Mouse (Mus musculus): ENCODE measurements around the gene Tmem243. TPM values are rescaled to one million over a fixed set of nuclear protein-coding genes. Genes with fewer than 3 reads are reported as not detected.

Gene Tmem243
- polyA plus RNA-seq (2016; fragmentation: Nextera tagmentation; extraction: Ambion mirVana) = 20.9 and 23.7 TPM in 2 replicates

GRCm38 (mm10) chr5:9100207-9100848, at the start of gene Tmem243:
Gene Tmem243, plus strand, starts transcription at chr5:9100668.
- Histone ChIP-seq H3K9me3 (replicated peaks) (no peaks in the 10 kb centered on the region), H3K4me3 (peak within 1 kb of the TSS; percentile 87), H3K27ac (peak within 1 kb of the TSS; percentile 92), H3K36me3 (no peaks in the 10 kb centered on the region), H3K4me1 (peaks cover 9% of the 10 kb centered on the region), H3K27me3 (ENCODE audit: low read depth, poor library complexity, severe bottlenecking) (peaks cover 11% of the 10 kb centered on the region)
- WGBS = under 1% methylated on average over 59 of the region's 59 CpGs
- DNase-seq (ENCODE audit: low spot score) = peak; percentile 93

GRCm38 (mm10) chr5:9056020-9056660, 44.3 kb upstream of the Tmem243 start:
- Histone ChIP-seq H3K27ac (no peak overlapping the region), H3K27me3 (ENCODE audit: low read depth, poor library complexity, severe bottlenecking) (no peaks in the 10 kb centered on the region), H3K4me3 (no peak overlapping the region), H3K4me1 (no peaks in the 10 kb centered on the region), H3K36me3 (no peaks in the 10 kb centered on the region), H3K9me3 (replicated peaks) (no peaks in the 10 kb centered on the region)
- 40% methylated on average over 3 of the region's 3 CpGs for WGBS
- peak; percentile 46 for DNase-seq (ENCODE audit: low spot score)

- WGBS = 86% methylated on average over 5 of the region's 5 CpGs
- H3K36me3 ChIP-seq = no peaks in the 10 kb centered on the region
- no peaks in the 10 kb centered on the region for H3K9me3 ChIP-seq (replicated peaks)
- no peak overlapping the region for H3K27ac ChIP-seq
- no peak for DNase-seq (ENCODE audit: low spot score)
- no peak overlapping the region for H3K4me3 ChIP-seq
- no peaks in the 10 kb centered on the region for H3K4me1 ChIP-seq
- no peaks in the 10 kb centered on the region for H3K27me3 ChIP-seq (ENCODE audit: low read depth, poor library complexity, severe bottlenecking)
Observed at GRCm38 (mm10) chr5:9057277-9057879, 43.1 kb upstream of the Tmem243 start.

- WGBS = 83% methylated on average over 6 of the region's 6 CpGs
- H3K4me1 ChIP-seq = no peaks in the 10 kb centered on the region
Observed at GRCm38 (mm10) chr5:9059303-9060023, 41.0 kb upstream of the Tmem243 start.

GRCm38 (mm10) chr5:9060228-9060627, 40.2 kb upstream of the Tmem243 start:
- no peaks in the 10 kb centered on the region for H3K27me3 ChIP-seq (ENCODE audit: low read depth, poor library complexity, severe bottlenecking)
- WGBS = 94% methylated on average over 14 of the region's 14 CpGs
- no peak overlapping the region for H3K4me3 ChIP-seq
- no peaks in the 10 kb centered on the region for H3K9me3 ChIP-seq (replicated peaks)
- H3K4me1 ChIP-seq = no peaks in the 10 kb centered on the region
- no peaks in the 10 kb centered on the region for H3K36me3 ChIP-seq
- H3K27ac ChIP-seq = no peak overlapping the region
- DNase-seq (ENCODE audit: low spot score) = no peak

More at GRCm38 (mm10) chr5:9059303-9060023, 41.0 kb upstream of the Tmem243 start:
- no peak overlapping the region for H3K4me3 ChIP-seq
- no peaks in the 10 kb centered on the region for H3K9me3 ChIP-seq (replicated peaks)
- H3K27ac ChIP-seq = no peak overlapping the region
- no peak for DNase-seq (ENCODE audit: low spot score)
- H3K27me3 ChIP-seq (ENCODE audit: low read depth, poor library complexity, severe bottlenecking) = no peaks in the 10 kb centered on the region
- no peaks in the 10 kb centered on the region for H3K36me3 ChIP-seq

- DNase-seq (ENCODE audit: low spot score) = no peak
- Histone ChIP-seq H3K4me3 (no peak overlapping the region), H3K9me3 (replicated peaks) (no peaks in the 10 kb centered on the region), H3K36me3 (no peaks in the 10 kb centered on the region), H3K27ac (no peak overlapping the region), H3K4me1 (no peaks in the 10 kb centered on the region), H3K27me3 (ENCODE audit: low read depth, poor library complexity, severe bottlenecking) (no peaks in the 10 kb centered on the region)
- 100% methylated on average over 1 of the region's 1 CpGs for WGBS
Observed at GRCm38 (mm10) chr5:9064217-9064616, 36.3 kb upstream of the Tmem243 start.

- Histone ChIP-seq H3K4me1 (no peaks in the 10 kb centered on the region), H3K27me3 (ENCODE audit: low read depth, poor library complexity, severe bottlenecking) (no peaks in the 10 kb centered on the region), H3K36me3 (no peaks in the 10 kb centered on the region), H3K9me3 (replicated peaks) (no peaks in the 10 kb centered on the region), H3K4me3 (no peak overlapping the region), H3K27ac (no peak overlapping the region)
- 89% methylated on average over 2 of the region's 2 CpGs for WGBS
- no peak for DNase-seq (ENCODE audit: low spot score)
Observed at GRCm38 (mm10) chr5:9068886-9069285, 31.6 kb upstream of the Tmem243 start.

GRCm38 (mm10) chr5:9069599-9070209, 30.8 kb upstream of the Tmem243 start:
- Histone ChIP-seq H3K9me3 (replicated peaks) (no peaks in the 10 kb centered on the region), H3K36me3 (no peaks in the 10 kb centered on the region), H3K27ac (no peak overlapping the region), H3K27me3 (ENCODE audit: low read depth, poor library complexity, severe bottlenecking) (no peaks in the 10 kb centered on the region), H3K4me1 (no peaks in the 10 kb centered on the region), H3K4me3 (no peak overlapping the region)
- no peak for DNase-seq (ENCODE audit: low spot score)
- 72% methylated on average over 6 of the region's 6 CpGs for WGBS

GRCm38 (mm10) chr5:9071360-9071759, 29.1 kb upstream of the Tmem243 start:
- no peaks in the 10 kb centered on the region for H3K9me3 ChIP-seq (replicated peaks)
- no peaks in the 10 kb centered on the region for H3K36me3 ChIP-seq
- no peaks in the 10 kb centered on the region for H3K27me3 ChIP-seq (ENCODE audit: low read depth, poor library complexity, severe bottlenecking)
- H3K27ac ChIP-seq = no peak overlapping the region
- DNase-seq (ENCODE audit: low spot score) = no peak
- H3K4me3 ChIP-seq = no peak overlapping the region
- 91% methylated on average over 3 of the region's 3 CpGs for WGBS
- H3K4me1 ChIP-seq = no peaks in the 10 kb centered on the region

- 62% methylated on average over 5 of the region's 5 CpGs for WGBS
- no peak for DNase-seq (ENCODE audit: low spot score)
- Histone ChIP-seq H3K9me3 (replicated peaks) (no peaks in the 10 kb centered on the region), H3K27me3 (ENCODE audit: low read depth, poor library complexity, severe bottlenecking) (no peaks in the 10 kb centered on the region), H3K36me3 (no peaks in the 10 kb centered on the region), H3K4me1 (no peaks in the 10 kb centered on the region), H3K4me3 (no peak overlapping the region), H3K27ac (no peak overlapping the region)
Observed at GRCm38 (mm10) chr5:9073177-9073854, 27.2 kb upstream of the Tmem243 start.

GRCm38 (mm10) chr5:9079773-9080501, 20.5 kb upstream of the Tmem243 start:
- Histone ChIP-seq H3K27me3 (ENCODE audit: low read depth, poor library complexity, severe bottlenecking) (no peaks in the 10 kb centered on the region), H3K9me3 (replicated peaks) (no peaks in the 10 kb centered on the region), H3K27ac (no peak overlapping the region), H3K4me3 (no peak overlapping the region), H3K4me1 (no peaks in the 10 kb centered on the region), H3K36me3 (no peaks in the 10 kb centered on the region)
- no peak for DNase-seq (ENCODE audit: low spot score)

All from limb, embryonic 10.5 days (tissue).